Mouse (Mus musculus): ENCODE data around the gene Btbd9.

GRCm38 (mm10) chr17:30193615-30194014 is 382.7 kb downstream of the Btbd9 start:
- TF ChIP-seq CTCF (conservative IDR thresholded peaks at IDR 0.05; ENCODE audit: low read length) (no peak), NANOG (IDR thresholded peaks at IDR 0.05; ENCODE audit: borderline replicate concordance, low read length) (no peak)
